Mouse (Mus musculus) lung, postnatal 4 days (tissue): ENCODE data around the gene Fbxl18.

Experiments
- DNase-seq, 2 experiments: peaks; one replicate each; pipeline ENCODE4 v3.0.0; 2021

Gene Fbxl18

GRCm38 (mm10) chr5:142821266-142821973 lies 73.8 kb downstream of the Fbxl18 start:
- DNase-seq = peak; percentile 93 to 96

DNA sequence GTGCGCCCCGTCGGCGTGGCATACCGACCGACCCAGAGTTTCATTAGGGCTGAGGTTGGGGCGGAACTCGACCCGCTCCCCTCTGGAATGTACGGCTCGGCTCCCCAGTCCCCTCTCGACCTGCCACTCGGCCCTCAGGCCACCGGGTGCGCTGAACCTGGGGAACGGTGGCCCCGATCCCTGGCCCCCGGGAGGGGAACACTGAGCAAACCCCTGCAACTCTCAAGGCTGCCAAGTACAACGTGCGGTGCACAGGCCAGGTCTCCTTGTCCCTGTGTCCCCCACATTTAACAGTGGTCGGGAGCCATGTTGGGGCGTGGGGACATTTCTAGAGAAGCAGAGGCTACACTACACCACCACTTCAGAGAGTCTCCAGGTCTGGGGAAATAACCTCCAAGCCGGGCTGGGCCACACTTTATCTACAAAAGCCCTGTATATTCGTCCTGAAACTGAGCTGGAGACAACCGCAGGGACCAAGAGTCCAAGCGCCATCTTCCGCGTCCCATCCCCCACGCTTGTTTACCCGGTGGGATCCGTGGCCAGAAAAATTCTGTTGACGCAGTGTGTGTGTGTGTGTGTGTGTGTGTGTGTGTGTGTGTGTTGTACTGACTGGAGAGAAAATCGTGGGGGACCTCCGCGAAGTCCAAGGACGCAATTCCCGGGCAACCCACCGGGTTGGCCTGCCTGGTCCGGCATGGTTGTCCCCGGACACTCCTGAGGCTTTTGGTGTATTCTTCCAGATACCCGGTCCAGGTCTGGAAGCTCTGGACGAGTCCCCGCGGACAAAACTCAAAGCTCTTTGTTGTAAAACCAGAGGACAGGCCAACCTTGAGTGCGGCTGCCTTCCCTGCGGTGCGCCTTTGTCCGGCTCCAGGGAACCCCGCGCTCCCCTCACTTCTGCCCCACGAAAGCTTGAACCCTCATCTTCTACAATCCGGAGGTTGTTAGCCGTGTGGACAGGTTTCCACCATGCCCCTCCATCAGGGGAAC lies 74.7 kb downstream of the Fbxl18 start:
- DNase-seq = peak; percentile 81 to 84

- peak; percentile 76 for DNase-seq
These were observed 75.6 kb downstream of the Fbxl18 start for GRCm38 (mm10) chr5:142819385-142820275.

DNA sequence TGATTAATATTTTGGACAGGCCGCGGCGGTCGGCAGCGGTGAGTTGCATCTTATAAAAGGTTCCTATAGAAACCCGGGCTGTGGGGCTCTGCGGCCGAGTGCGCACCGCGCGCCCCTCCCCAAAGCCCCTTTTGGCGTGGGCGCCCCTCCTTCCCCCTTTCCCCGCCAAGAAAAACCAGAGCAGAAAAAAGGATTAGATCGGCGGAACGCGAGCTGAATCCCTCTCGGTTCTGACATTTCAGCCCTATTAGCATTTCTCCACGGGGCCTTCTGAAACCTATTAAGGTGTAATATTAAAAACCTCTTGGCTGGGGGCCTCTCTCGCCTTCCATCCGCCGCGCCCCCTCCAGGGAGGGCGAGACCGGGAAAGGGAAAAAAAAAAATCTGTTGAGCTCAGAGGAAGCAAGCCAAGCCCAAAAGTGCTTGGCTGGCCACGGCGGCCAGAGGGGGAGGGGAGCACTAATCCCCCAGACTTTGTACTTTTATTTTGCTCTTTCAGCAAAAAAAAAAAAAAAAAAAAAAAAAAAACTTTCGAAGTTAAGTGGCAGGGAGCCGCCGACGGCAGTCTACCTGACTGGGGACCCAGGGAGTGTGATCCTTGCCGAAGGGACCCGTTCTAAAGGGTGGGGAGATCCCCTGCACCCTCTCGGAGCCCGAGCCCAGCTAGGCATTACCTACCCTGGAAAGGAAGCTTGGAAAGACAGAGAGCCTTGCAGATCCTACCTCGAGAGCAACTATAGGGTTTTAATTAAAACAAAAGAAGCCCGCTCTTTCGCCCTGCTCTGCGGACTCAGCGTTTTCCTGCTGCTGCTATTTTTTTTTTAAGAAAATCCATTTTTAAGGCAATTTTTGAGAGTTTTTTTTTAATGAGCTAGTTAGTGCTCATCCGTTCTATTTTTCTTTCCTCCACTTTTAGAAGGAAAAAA lies 76.5 kb downstream of the Fbxl18 start:
- peak; percentile 82 to 91 for DNase-seq

GRCm38 (mm10) chr5:142817524-142818434 lies 77.4 kb downstream of the Fbxl18 start, which contains the start of gene Tnrc18:
Gene Tnrc18 (minus strand): TSS chr5:142817662.
- peak; percentile 99 for DNase-seq
